Mouse (Mus musculus) layer of hippocampus, adult 9-11 months (tissue): ENCODE measurements around the gene Smurf2.
"Not testable (repeated sequence)": the region's sequence is repeated elsewhere in the genome, so short reads cannot be mapped to it uniquely, and the experiment has no call there.

Source experiments
- DNase-seq: peaks from one replicate; pipeline ENCODE4 v3.0.0; 2022

Smurf2 gene

DNA sequence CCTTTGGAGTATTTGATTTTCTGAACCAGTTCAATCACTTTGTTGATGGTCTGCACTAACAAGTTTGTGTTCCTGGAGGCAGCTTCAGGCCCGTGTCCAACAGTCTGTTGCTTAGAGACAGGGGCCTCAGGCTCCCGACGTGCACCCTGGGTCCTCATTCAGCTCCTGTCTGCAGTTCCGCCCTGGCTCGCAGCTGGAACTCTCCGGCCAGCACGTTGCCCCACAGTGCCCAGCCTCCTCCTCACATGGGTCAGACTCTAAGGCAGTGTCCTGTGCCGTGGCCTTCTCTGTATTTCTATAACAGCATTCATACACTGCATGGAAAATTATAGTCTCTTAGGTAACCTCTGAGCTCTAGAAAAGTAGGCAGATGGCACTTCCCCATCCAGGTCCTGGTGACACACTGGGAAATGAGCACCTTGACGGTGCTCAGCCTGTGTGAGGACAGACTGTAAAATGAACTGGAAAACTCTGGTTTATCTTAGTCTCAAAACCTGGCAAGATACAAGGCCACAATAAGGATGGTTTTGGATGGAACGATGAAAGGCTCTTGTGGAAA is 118.4 kb downstream of the Smurf2 start:
- no peak for DNase-seq

DNA sequence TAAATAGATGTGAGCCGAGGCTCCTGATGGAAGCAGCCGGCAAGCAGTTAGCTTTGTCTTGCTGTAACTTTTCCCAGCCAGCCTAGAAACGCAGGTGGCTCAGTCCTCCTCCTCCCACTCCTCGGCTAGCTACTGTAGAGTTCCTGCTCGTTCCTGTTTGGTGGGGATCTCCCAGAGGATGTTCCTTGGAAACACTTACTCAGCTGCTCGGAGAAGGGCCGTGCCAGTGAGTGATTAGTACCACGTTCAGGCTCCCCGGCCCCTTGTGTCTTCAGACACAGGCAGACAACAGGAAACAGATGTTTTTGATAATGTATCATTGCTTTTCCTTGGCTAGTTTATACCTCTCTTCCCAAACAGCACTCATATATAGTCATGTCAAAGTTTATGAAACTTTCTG is 124.8 kb downstream of the Smurf2 start:
- DNase-seq, result no peak

GRCm38 (mm10) chr11:106793846-106794245 is 126.7 kb downstream of the Smurf2 start:
- DNase-seq, result no peak

DNA sequence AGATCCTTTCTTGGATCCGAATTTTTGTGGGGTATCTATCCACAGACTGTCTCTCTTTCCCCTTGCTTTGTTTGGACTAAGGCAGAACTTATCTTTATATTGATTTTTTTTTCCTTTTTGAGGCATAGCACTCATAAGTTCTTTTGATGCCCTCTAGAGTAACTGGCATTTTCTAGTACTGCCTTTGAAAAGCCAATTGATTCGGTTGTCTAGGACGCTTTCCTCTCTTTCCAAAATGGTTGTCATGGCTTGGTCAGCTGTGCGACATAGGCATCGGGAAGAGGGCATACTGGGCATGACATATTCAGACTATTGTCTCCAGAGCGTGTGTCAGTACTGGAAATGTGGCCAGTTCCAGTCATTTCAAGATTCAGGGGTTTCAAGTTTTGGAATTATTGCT is 130.9 kb downstream of the Smurf2 start:
- DNase-seq, result no peak

DNA sequence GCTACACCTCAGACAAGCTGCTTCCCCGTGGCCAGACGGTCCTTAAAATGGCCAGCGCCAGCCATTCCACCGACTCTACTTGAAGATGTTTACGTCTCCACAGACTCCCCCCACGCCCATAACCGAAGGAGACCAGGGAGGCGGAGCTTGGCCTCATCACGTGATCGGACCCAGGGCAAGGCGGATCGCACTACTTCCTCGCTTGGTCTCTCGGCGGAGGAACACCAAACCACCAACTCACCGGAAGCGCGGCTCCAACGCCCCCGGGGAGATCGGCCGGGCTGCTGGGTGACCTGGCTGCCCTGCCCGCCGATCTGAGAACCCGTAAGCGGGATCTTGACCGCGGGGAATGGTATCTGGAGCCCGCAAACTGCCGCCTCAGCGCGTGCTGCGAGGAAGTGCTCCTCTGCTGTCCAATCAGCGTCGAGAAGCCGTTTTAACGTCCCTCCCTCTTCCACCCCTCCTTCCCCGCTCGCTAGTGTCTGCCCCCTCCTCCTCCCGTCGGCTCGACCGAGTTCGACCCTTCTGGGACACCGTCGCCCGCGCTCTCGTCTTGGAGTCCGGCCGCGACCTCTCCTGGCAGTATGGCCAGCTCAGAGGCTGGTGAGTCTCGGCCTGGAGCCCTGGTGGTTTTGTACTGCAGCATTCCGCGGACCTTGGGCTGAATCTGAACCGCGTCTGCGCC is 131.6 kb downstream of the Smurf2 start, which contains the start of the genes Ddx5 and Cep95:
Ddx5 (minus strand) TSS at position 411 of the 685 bp plus-strand sequence.
Cep95 (plus strand) TSS at position 478 of the 685 bp plus-strand sequence.
- peak; percentile 98 for DNase-seq

DNA sequence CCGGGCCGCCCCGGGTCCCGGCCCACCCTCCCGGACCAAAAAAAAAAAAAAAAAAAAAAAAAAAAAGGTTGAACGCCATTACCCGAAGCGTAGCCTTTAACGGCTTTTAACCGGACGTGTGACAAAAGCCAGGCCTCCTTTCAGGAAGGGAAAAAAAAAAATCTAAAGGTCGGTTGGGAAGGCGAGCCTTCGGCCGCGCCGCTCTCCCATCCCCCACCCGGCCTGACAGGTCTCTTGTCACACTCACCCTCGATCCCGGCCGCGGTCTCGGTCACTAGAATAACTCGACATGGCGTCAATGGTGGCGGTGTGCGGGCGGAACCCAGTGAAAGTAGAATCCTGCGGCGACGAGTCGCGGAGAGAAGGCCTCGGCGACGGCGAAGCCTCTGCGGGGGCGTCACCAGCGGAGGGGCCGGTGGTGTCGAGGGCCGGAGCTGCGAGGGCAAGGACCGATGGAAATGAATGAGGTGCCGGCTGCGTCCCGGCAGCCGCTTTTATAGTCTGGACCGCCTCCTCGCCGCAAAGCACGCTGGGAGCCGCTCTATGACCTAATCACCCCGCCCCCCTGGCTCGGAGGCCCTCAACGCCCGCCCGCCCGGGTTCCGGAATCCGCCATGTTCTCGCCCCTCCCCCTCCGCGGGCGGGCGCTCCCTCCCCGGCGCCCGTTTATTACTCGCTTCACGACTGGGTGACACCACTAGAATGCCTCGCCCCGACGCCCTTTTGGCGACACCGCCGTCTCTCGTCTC is 132.3 kb downstream of the Smurf2 start:
- peak; percentile 97 for DNase-seq

- peak; percentile 87 for DNase-seq
These were observed 133.1 kb downstream of the Smurf2 start for GRCm38 (mm10) chr11:106787131-106788025.

- no peak for DNase-seq
These were observed 135.5 kb downstream of the Smurf2 start for GRCm38 (mm10) chr11:106785043-106785442.

DNA sequence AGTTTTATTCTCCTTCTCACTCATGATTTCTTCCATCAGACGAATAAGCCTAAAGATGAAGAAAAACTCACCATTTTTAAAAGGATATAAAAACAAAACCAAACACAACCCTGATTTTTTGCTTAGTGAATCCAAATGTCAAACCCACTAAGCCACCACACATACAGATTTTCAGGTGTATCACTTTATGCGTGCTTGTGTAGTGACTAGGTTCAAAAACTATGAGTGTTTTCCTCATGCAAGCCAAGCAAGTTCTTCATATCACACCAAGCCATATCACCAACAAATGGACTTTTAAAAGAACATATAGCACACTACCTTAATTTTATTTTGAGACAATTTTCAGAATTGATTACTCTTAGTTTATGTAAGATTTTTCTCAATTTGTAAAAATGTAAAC is 136.0 kb downstream of the Smurf2 start:
- DNase-seq, result no peak

DNA sequence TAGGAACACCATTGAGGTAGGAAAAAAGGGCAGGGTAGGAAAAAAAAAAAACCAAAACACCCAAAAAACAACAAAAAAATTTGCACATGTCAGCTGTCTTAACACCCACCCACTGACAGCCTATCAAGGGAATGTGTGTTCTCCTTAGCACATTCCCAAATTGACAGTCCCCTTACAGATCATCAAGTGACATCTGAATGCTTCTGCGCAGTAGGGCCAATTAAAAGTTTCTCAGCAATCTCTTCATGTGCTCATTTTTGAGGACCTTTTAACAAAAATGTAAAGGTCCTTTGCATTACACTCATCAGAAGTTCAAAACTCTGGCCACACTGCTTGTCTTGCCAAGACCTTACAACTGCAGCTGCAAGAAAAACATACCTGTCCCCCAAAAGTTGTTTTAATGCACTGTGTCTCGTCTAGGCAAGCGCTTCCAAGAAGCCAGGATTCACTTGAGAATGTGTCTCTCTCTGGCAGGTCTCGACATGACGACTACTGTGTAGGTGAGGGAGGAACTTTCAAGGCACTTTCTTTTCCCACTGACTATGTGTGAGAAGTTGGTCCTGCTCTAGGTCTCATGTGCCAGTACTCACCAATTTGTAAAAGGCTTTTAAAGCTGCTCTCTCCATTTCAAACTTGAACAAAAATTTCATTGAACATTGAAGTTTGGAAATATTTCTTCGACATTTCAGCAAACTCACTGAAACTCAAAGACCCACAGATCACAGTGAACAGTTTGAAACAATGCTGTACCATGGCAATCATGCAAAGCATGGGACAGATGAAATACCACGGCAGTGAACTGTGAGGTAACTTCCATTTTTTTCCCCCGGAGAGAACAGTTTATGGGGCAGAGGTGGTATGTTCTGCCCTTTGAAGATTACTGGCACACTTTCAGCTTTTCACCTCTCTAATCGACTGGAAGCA is 137.4 kb downstream of the Smurf2 start:
- DNase-seq, result no peak

- not testable (repeated sequence) for DNase-seq
These were observed 138.2 kb downstream of the Smurf2 start for GRCm38 (mm10) chr11:106782271-106782670.

DNA sequence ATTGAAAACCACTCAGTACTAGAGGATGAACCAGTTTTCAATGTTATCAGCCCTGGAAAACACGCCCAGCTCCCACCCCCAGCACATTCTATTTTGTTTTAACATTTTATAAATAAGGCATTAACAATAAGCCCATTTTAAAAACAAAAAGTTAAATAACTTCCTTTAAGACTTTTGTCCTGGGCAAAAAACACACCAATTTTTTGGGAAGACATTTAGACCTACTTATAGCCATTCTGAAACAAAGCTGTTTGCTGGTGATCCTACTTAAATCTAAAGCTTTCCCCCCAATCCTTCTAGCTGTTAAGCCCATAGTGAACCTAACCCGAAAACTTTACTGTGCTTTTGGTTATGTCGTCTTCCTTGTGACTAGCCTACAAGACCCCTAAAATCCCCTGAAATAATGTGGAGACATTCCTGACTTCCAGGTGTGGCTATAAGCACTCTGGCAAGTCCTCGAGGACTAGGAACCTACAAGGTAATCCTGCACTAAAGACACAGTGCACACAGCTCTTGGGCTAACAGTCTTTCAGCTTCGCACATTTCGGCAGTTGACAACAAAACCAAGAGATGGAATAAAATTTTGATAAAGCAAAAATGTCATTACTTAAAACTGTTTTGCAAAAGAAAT is 139.8 kb downstream of the Smurf2 start:
- DNase-seq, result no peak

DNA sequence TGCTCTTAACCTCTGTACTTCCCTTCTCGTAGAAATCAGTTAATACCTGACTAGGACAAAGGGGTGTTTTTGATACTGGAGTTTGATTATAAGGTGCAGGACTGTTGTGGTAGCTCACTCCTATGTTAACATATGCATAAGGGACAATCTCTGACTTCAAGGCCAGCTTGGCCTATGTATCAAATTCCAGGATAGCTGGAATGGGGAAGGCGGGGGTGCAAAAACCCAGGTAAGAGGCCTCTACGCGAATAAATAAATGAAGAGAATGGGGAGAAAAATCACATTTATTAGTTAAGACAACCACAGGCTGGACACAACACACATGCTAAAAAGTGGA is 140.5 kb downstream of the Smurf2 start:
- DNase-seq, result no peak

- DNase-seq, result peak; percentile 94
These were observed 141.0 kb downstream of the Smurf2 start, which contains the start of gene Polg2 for GRCm38 (mm10) chr11:106779388-106780088. Gene Polg2, minus strand, starts transcription at chr11:106779537.

GRCm38 (mm10) chr11:106778589-106779387 is 141.7 kb downstream of the Smurf2 start:
- no peak for DNase-seq

- no peak for DNase-seq
These were observed 142.4 kb downstream of the Smurf2 start for GRCm38 (mm10) chr11:106778132-106778531.

- no peak for DNase-seq
These were observed 143.1 kb downstream of the Smurf2 start for GRCm38 (mm10) chr11:106777395-106777794.

GRCm38 (mm10) chr11:106776960-106777359 is 143.6 kb downstream of the Smurf2 start:
- no peak for DNase-seq

DNA sequence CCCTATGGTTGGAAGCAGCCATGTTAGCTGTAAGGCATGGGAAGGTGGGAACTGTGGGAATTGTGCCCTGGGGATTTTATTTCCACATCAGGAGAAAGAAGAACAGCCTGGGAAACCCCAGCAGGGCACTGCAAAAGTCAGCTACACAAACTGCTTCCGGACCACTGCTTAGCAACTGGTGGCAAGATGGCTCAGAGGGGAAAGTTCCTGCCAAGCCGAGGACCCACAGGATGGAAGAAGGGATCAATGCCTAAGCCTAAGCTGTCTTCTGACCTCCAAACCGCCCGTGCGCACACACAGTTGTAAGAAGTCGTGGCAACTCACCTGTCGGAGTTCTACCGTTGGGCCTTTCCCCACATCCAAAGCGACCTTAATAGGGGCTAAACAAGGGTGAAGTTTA is 147.5 kb downstream of the Smurf2 start:
- no peak for DNase-seq
